Mouse (Mus musculus) B cell, adult 2 months (primary cell): ENCODE results near the gene Ccdc24.

ENCODE experiments used
- DNase-seq, 2 experiments: peaks; one replicate each; pipeline ENCODE4 v3.0.0; 2022

Gene Ccdc24

DNA sequence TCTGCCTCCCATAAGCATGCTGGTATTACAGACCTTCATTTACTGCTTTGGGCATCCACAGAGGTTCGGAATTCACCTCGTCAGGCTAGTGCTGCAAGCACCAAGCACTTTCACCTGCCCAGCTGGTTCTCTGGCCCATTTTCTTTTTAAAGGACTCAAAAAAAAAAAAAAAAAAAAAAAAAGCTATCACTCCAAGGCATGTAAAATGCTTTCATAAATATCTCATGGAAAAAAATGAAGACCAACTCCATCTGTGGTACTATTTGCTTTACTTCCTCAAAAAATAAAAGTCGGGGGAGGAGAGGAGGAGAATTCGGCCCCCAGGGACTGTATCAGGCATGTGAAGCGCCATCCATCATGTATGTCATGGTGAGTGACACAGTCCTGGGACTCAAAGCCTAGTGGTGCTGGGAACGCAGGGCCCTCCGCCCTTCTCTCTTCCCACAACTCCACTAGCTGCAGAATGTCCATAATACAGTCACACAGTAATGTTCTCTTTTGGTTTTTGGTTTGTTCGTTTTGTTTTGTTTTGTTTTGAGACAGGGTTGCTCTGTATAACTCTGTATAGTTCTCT is 43.7 kb downstream of the Ccdc24 start:
- DNase-seq = no peak

DNA sequence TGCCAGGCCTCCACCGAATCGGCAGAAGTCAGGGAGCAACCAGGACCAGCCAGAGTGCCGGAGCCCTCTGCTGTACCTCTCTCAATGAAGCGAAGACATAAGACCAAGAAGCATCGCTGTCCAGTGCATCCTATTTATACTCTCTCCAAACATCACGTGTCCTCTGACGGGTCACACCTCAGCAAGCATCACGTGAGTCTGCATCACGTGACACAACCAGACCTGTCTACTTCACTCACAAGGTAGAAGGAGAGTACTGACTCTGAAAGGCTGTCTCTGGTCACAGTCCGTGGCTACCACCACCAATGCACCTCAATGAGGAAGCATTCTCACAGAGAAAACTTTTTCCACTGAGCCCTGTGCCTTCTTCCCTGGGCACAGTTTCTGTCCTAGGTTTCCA is 54.3 kb downstream of the Ccdc24 start:
- DNase-seq = no peak

DNA sequence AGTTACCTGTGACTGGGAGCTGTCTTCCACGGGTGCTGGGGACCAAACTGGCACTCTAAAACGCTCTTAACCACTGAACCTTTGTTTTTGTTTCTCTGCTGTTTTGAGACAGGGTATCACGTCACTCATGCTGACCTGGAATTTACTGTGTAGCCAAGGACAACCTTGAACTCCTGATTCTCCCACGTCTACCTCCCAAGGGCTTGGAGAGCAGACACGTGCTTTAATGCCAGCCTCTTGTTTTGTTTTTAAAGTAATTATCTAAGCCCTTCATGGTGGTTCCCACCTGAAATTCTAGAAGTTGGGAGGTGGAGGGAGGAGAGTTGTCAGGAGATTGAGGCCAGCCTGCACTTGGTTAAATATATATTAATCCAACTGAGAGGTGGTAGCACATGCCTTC is 55.6 kb downstream of the Ccdc24 start:
- no peak for DNase-seq
